22 mouse cellular contexts compared by ENCODE assay signal in the genomic region with DNA sequence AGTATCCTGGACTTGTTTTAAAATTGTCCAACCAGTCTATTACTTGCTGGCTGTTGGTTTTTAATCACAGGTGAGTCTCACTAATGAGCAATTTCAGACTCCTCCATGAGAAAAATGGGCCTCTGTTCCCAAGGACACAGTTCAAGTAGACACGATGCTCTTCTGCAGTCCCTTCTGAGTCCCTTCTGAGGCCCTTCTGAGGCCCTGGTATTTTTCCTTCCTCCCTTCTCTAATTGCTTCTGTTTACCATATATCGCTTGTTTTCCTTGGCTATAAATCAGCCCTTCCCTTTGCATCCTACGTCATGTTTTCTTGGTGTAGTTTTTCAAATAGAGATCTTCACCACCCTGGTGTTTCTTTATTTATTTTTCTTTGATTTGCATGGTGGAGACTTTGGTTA.
DNase-seq lines count a peak whose midpoint lies in the region; ATAC-seq and TF ChIP-seq lines count a peak whose summit lies in the region.
"Had no signal": no experiment of that assay in that cellular context is flagged by ENCODE, and none has a peak within 500 bp of the region (broad histone marks: within the 10 kb centered on the region; RNA-seq: fewer than 3 reads in every experiment).

No protein-coding gene starts in this region.

- no peaks in the 10 kb centered on the region for H3K27me3 ChIP-seq in kidney, embryonic 14.5 days (ENCODE audit: control insufficient read depth, insufficient read depth, low read length)
- no peaks in the 10 kb centered on the region for H3K27me3 ChIP-seq in kidney, embryonic 15.5 days
- H3K27me3 ChIP-seq in kidney, embryonic 16.5 days (ENCODE audit: insufficient read depth, low read length) = no peaks in the 10 kb centered on the region
- H3K27me3 ChIP-seq in kidney, postnatal 0 days (ENCODE audit: insufficient read depth, low read length) = no peaks in the 10 kb centered on the region
- H3K27me3 ChIP-seq: CH12.LX had no signal

- H3K4me2 ChIP-seq in kidney, embryonic 14.5 days (replicated peaks; ENCODE audit: low read depth, low read length) = no peak overlapping the region
- no peak overlapping the region for H3K4me2 ChIP-seq in kidney, embryonic 15.5 days
- H3K4me2 ChIP-seq in kidney, embryonic 16.5 days (replicated peaks; ENCODE audit: low read depth, low read length) = no peak overlapping the region
- no peak overlapping the region for H3K4me2 ChIP-seq in kidney, postnatal 0 days (ENCODE audit: low read length)

- no peak for TF ChIP-seq CTCF in kidney, postnatal 0 days (IDR thresholded peaks at IDR 0.05; ENCODE audit: low read depth)

- DNase-seq in kidney, postnatal 4 days = no peak
- no peak for DNase-seq in kidney, adult 18-20 months
- no peak for DNase-seq in kidney, adult 8-10 months
- DNase-seq in kidney, postnatal 0 days (ENCODE audit: low spot score) = peak; percentile 49
- DNase-seq in kidney, postnatal 14 days = no peak
- DNase-seq: adrenal gland, adult 2 months; adrenal gland, adult 8-10 months; adrenal gland, postnatal 10 days; adrenal gland, postnatal 14 days; adrenal gland, postnatal 25 days; adrenal gland, postnatal 36 days; B cell, adult 2 months; cerebellum, adult 11 months; cerebellum, adult 11-12 months had no signal

- 0 out of 2 replicates have a peak, but pooled peaks cover 2% of the 10 kb centered on the region for H3K9me3 ChIP-seq in kidney, embryonic 14.5 days (ENCODE audit: control insufficient read depth, low read length)
- H3K9me3 ChIP-seq in kidney, embryonic 15.5 days (replicated peaks) = no peaks in the 10 kb centered on the region
- 0 out of 2 replicates have a peak, but pooled peaks cover 3% of the 10 kb centered on the region for H3K9me3 ChIP-seq in kidney, embryonic 16.5 days (ENCODE audit: low read length)
- no peaks in the 10 kb centered on the region for H3K9me3 ChIP-seq in kidney, postnatal 0 days (replicated peaks; ENCODE audit: low read length)

- ATAC-seq in kidney, embryonic 14.5 days (ENCODE audit: low FRiP score, low TSS enrichment) = peak; percentile 68; the same call in 1 of the 2 replicates
- peak; percentile 56; the same call in 1 of the 2 replicates for ATAC-seq in kidney, embryonic 15.5 days (replicated peaks; ENCODE audit: low FRiP score)
- ATAC-seq in kidney, embryonic 16.5 days (ENCODE audit: low FRiP score, low TSS enrichment) = peak; percentile 61; the same call in 1 of the 2 replicates
- ATAC-seq in kidney, postnatal 0 days (replicated peaks; ENCODE audit: low FRiP score, low read depth) = no peak
- ATAC-seq: activated CD4-positive, CD25-positive, alpha-beta regulatory T cell, adult 4 months; CD4-positive, CD25-positive, alpha-beta regulatory T cell, adult 4 months; Patski had no signal

- no peaks in the 10 kb centered on the region for H3K36me3 ChIP-seq in kidney, embryonic 14.5 days (ENCODE audit: control insufficient read depth, insufficient read depth, low read length)
- no peaks in the 10 kb centered on the region for H3K36me3 ChIP-seq in kidney, embryonic 15.5 days
- H3K36me3 ChIP-seq in kidney, embryonic 16.5 days (ENCODE audit: insufficient read depth, low read length) = no peaks in the 10 kb centered on the region
- no peaks in the 10 kb centered on the region for H3K36me3 ChIP-seq in kidney, postnatal 0 days (ENCODE audit: insufficient read depth, low read length)
- H3K36me3 ChIP-seq: G1E had no signal

- WGBS in kidney, embryonic 14.5 days = 34% methylated on average over 3 of the region's 3 CpGs
- WGBS in kidney, embryonic 15.5 days = 23% methylated on average over 3 of the region's 3 CpGs
- 22% methylated on average over 3 of the region's 3 CpGs for WGBS in kidney, embryonic 16.5 days
- WGBS in kidney, postnatal 0 days = 20% methylated on average over 3 of the region's 3 CpGs

- H3K4me3 ChIP-seq in kidney, embryonic 14.5 days (ENCODE audit: low read length) = no peak overlapping the region
- H3K4me3 ChIP-seq in kidney, embryonic 15.5 days (replicated peaks) = no peak overlapping the region
- no peak overlapping the region for H3K4me3 ChIP-seq in kidney, embryonic 16.5 days (ENCODE audit: low read length)
- H3K4me3 ChIP-seq in kidney, postnatal 0 days (replicated peaks; ENCODE audit: low read depth, low read length) = no peak overlapping the region

- no peak overlapping the region for H3K27ac ChIP-seq in kidney, embryonic 14.5 days (ENCODE audit: low read depth, low read length)
- H3K27ac ChIP-seq in kidney, embryonic 15.5 days = no peak overlapping the region
- no peak overlapping the region for H3K27ac ChIP-seq in kidney, embryonic 16.5 days (ENCODE audit: low read length)
- no peak overlapping the region for H3K27ac ChIP-seq in kidney, postnatal 0 days

- H3K4me1 ChIP-seq in kidney, embryonic 14.5 days (ENCODE audit: control insufficient read depth, insufficient read depth, low read length) = no peaks in the 10 kb centered on the region
- no peaks in the 10 kb centered on the region for H3K4me1 ChIP-seq in kidney, embryonic 15.5 days
- no peaks in the 10 kb centered on the region for H3K4me1 ChIP-seq in kidney, embryonic 16.5 days (ENCODE audit: insufficient read depth, low read length)
- H3K4me1 ChIP-seq in kidney, postnatal 0 days (replicated peaks; ENCODE audit: insufficient read depth, low read length) = no peaks in the 10 kb centered on the region

- no peak overlapping the region for H3K9ac ChIP-seq in kidney, embryonic 14.5 days (ENCODE audit: low read depth, low read length)
- H3K9ac ChIP-seq in kidney, embryonic 15.5 days = no peak overlapping the region
- no peak overlapping the region for H3K9ac ChIP-seq in kidney, embryonic 16.5 days (replicated peaks; ENCODE audit: low read length)
- no peak overlapping the region for H3K9ac ChIP-seq in kidney, postnatal 0 days (ENCODE audit: low read depth, low read length)
